Mouse (Mus musculus) cerebellum, adult 18-20 months (tissue): ENCODE results near the gene Ap1s1.

Experiments
- DNase-seq, 2 experiments: peaks; one replicate each; pipeline ENCODE4 v3.0.0; 2021

Ap1s1 gene

DNA sequence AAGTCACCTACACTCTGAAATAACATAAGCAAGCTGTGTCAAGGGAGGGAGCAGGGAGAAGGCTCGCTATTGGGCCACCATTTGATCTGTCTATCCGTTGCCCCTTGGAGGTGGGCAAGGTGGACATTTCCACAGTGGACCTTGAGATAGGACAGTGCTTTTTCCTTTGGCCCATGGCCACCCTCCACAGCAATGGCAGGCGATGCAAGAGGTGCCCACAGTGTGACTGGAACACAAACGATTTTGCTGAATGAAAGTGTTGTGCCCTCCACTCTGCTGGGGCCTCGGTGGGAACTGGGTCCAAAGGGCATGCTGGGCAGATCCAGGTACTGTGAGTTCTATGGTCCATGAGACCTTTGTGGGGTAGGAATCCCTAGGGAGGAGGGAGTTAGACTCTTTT, 16.7 kb upstream of the Ap1s1 start:
- no peak for DNase-seq

DNA sequence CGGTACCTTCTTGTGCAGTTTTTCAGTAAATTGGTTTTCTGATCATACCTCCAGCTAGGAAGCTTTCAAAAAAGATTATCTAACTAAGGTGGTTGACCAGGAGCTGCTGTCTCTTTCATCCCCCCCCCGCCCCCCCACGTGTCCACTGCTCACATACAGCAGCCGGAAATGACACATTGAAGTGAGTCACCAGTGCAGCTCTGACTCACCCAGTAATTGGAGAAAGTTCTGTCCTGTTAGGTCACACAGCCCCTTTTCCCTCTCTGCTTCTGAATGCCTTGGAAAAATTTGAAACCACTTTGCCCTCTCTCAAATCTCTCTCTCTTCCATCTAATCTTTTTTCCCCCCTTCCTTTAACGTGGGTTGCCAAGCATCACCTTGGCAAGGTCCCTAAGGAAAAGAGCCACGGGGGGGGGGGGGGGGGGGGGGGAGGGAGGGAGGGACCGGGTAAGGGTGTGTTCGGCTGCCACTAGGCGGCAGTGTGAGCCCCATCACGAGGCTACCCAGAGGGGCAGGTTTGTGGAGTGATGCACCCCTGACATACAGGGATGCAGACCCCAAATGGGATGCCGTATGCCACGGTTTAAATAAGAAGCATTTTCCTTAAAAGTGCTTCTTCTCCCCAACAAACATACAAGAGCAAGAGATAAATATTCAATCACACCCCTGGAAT, 16.0 kb upstream of the Ap1s1 start:
- peak; percentile 59 to 67 for DNase-seq

DNA sequence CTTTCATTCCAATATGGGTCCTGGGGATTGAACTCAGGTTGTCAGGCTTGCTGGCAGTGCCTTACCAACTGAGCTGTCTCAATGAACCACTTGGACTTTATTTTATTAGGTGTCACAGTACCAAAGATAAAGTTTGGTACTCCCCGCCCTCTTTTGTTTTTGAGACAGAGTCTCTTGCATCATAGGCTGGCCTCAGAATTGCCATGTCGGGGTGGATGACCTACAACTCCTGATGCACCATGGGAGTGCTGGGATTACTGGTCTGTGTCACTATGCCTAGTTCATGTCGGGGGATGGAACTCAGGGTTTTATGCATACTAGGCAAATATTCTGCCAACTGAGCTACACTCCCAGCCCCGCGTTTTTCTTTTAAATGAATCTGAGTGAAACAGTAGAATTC, 8.9 kb upstream of the Ap1s1 start:
- DNase-seq = no peak

DNA sequence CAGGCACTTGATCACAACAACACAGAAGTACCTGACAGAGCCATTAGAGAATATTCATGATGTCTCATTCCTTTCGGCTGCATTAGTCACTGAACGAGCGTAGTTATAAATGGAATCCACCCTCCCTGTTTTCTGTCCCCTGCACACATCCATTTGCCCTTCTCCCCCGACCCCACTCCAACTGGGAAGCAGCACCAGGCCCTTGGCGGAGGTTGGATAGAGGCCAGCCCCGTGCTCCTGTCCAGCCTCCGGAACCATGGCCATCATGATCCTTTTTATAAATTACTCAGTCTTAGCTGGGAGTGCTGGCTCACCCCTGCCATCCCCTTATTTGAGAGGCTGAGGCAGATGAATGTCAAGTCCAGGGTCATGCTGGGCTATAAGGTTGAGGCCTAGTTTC, 8.4 kb upstream of the Ap1s1 start:
- DNase-seq = no peak

DNA sequence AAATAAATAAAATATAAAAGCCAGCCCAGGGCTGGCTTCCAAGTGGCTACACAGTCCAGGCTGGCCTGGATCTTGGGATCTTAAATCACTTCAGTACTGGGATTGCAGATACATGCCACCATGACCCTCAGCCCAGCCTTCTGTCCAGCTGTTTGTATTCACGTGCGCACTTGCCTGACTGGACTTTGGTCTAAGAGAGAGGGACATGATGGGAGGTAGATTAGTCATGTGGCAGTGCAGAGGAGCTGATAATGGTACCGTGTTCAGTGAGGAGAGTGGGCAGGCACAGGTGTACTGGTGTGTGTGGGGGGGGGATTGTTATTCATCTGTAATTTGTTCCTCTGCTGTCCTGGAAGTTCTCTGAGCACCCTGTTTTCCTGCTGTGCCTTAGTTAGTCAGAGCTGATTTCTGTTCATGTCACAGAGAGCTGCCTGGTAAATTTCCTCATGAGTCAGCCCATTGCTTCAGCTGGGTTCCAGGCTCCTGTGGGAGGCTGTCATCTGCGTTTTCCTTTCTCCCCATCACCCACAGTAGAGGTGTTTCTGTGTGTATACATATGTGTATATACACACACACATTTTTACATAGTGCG, 6.1 kb upstream of the Ap1s1 start:
- no peak for DNase-seq

DNA sequence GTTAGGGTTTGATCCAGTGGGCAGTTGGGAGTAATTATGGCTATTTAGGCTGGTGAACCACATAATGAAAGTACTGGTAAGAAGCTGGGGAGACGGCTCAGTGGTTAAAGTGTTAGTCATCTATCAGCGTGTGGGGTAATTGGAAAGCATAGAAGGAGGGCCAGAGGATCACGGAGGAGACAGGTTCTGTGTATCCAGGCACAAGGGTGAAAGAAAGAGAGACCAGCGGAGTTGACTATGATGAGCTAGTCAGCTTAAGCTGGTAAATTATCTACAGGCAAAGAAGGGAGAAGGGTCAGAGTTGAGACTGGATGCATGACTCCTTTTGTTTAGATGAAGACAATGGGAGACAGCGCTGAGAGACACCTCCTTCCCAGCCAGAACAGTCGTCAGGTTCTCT, 5.2 kb upstream of the Ap1s1 start:
- DNase-seq = no peak

DNA sequence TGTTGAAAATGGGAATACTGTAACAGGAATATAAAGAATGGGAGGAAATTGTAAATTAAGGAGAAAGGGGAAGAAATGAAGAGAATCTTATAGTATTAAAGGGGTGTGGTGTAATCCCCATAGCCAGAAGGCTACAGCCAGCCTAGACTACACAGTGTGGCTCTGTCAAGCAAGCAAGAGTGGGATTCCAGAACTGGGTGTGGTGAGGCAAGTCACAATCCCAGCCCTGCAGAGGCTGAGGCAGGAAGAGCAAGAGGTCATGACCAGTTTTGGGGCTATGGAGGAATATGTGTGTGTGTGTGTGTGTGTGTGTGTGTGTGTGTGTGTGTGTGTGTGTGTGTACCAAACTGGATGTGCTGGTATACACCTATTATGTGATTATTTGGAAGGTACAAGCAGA, 1.1 kb upstream of the Ap1s1 start:
- DNase-seq = no peak

DNA sequence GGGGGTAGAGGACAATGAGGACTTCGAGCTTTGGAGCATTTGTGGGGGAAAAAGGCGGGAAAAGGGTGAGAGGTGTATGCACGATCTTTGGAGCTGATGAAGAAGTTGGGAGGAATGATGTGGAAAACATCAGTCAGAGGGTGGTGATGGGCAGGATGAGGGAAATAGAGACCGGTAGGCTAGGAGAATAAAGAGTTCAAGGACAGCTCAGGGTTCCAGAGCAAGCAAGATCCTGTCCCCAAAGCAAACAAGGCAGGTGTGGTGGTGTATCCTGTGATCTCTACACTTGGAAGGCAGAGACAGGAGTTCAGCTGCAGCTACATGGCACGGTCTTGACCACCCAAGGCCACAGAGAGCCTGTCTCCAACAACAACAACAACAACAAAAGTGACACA, 386 bp upstream of the Ap1s1 start:
- no peak for DNase-seq

DNA sequence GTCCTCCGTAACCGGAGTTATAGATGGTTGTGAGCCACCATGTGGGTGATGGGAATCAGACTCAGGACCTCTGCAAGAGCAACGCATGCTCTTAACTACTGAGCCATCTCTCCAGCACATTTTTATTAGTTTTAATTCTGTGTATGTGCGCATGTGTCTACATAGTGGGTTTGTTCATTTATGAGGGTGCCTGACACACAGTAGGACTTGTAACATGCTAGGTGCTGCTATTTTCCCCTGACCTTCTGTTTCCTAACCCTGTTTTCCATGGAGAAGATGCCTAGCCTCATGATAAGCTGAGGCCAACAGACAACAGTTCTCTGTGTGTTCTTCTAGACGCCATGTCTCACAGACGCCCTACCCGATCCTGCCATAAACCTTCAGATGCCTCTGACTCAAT, 1.9 kb downstream of the Ap1s1 start:
- no peak for DNase-seq

DNA sequence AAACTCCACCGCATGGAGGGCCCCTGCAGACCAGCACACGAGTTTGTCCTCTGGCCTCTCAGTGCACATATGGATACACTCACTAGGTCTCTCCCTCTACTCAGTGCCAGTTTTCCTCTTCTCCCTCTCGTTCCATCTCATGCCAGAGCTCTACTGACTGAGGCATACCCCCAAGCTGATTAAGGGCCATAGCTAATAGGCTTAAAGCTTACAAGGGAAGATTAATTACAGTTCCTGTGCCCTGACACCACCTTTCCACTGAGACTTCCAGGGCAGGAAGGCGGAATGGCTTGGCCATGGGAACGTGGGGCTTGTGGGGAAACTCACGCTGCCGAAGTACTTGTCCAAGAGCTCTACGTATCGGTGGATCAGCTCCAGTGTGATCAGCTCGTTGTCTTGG, 4.5 kb downstream of the Ap1s1 start:
- DNase-seq = no peak

DNA sequence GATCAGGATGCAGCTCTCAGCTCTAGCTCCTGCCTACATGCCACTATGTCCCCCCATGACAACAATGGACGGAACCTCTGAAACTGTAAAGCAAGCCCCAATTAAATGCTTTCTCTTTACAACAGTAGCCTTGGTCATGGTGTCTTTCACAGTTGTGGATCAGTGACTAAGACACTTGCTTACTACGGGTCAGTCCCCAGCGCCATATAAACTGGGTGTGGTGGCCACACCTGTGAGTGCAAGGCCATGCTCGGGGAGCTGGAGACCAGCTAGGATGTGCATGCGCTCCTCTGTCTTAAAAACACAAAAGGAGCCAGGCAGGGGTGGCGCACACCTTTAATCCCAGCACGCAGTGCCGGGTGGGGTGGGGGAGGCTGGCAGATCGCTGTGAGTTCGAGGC, 6.5 kb downstream of the Ap1s1 start:
- DNase-seq = no peak

DNA sequence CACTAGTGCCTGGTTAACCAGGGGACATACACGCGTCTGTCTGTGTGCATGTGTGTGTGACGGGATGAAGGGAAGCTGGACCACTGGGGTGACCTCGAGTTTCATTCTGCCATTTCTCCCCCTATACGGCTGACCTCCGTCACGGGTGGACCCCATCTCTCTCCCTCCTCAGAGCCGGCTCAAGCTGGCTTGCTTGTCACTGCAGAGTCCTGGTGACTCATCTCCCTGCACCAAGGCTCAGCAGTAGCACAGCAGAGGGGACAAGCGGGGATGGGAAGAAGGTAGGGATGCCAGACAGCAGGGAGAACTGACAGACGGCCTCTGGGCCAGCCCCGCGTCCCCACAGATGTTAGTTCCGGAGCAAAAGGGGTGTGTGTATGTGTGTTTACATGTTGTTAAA, 9.7 kb downstream of the Ap1s1 start:
- no peak for DNase-seq

DNA sequence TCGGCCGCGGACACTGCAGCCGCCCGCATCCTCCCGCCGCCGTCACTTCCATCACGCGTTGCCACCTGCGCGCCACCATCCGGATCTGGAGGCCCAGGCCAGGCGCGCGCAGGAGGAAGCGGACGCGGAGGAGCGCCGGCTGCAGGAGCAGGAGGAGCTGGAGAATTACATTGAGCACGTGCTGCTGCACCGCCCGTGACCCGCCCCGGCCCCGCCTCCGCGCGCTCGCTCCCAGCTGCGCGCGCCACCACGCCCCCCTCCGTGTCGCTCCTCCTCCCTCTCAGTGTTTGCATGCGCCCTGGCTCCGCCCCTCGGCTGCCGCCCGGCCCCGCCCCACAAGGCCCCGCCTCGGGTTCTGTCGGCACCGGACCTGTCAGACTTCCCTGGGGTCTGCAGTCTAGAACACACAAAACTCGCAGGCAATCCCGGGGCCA, 13.3 kb downstream of the Ap1s1 start:
- DNase-seq = peak; percentile 81 to 83

DNA sequence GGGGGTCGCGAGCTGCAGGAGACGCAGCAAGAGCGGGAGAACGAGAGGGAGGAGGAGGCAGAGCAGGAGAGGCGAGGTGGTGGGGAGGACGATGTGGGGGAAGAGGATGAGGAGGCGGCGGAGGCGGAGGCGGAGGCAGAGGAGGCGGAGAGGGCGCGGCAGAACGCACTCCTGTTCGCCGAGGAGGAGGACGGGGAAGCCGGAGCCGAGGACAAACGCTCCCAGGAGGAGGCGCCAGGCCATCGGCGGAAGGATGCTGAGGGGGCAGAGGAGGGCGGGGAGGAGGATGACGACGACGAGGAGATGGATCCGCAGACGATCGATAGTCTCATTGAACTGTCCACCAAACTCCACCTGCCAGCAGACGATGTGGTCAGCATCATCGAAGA, 13.9 kb downstream of the Ap1s1 start:
- peak; percentile 50 to 58 for DNase-seq

DNA sequence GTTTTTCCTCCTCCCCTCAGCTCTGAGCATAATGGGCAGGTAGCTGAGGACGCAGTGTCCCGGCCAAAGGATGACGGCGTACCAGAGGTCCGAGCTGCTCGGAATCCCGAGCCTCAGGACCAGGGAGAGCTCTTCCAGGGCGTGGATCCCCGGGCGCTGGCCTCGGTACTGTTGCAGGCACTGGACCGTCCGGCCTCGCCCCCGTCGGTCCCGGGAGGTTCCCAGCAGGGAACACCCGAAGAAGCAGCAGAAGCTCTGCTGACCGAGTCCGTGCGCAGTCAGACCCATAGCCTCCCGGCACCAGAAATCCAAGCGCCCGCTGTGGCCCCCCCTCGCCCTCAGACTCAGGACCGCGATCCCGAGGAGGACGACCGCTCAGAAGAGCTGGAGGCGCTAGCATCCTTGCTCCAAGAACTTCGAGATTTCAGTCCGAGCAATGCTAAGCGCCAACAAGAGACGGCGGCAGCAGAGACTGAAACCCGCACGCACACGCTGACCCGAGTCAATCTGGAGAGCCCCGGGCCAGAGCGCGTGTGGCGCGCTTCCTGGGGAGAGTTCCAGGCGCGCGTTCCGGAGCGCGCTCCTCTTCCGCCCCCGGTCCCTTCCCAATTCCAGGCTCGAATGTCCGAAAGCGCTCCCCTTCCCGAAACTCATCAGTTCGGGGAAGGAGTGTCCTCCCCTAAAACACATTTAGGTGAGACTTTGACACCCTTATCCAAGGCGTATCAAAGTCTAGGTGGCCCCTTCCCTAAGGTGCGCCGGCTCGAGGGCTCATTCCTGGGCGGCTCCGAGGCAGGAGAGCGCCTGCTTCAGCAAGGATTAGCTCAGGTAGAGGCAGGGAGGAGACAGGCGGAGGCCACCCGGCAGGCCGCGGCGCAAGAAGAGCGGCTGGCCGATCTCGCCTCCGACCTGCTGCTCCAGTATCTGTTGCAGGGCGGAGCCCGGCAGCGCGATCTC, 14.6 kb downstream of the Ap1s1 start:
- DNase-seq = peak; percentile 25 to 39

DNA sequence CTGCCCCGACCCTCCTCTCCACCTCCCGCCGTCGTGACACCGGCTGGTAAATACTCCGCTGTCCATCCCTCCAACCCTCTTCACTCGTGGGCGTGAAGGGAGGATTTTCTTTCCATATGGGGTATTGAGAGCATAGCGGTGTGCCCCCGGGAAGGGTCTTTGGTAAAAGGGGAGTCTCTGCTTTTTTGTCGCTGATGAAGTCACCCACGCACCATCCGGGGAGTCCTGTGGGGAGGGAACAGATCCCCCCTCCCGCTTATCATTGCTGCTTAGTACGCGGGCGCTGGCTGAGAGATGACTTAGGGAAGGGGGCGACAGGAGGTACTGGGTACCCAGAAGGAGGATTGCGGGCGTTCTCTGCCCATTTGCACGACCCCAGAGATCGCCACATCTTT, 15.5 kb downstream of the Ap1s1 start:
- no peak for DNase-seq

DNA sequence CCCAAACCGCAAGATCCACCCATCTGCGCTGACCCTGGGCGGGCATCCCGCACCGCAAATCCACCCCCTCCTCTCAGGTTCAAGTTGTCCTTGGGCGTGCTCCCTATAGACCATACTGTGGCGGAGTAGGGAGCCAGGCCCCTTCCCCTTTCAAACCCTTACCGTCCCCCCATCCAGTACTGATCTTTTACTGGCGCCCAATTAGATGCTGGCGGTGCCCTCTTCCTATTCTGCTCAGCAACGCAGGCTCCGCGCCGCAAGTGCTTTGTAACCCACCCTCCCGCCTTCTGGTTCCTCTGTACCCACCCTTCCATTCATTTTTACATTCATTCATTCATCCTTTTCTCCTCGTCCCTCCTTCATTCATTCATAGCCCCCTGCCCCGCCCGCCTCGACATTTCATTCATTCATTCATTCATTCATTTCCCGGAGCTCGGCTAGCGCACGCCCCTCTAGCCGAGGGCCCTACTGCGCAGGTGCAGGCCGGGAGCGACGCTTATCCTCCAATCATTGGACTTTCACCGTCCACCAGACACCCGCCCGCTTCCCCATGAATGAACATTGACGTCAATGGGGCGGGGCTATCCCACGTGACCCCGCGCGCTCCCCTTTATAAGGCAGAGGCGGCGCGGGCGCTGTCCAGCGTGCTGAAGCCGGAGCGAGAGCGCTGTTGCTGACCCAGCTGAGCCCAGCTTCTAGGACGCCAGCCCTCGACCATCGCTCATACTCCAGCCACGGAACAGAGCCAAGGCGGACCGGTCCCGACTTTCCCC, 16.1 kb downstream of the Ap1s1 start:
- DNase-seq = peak; percentile 92 to 95

DNA sequence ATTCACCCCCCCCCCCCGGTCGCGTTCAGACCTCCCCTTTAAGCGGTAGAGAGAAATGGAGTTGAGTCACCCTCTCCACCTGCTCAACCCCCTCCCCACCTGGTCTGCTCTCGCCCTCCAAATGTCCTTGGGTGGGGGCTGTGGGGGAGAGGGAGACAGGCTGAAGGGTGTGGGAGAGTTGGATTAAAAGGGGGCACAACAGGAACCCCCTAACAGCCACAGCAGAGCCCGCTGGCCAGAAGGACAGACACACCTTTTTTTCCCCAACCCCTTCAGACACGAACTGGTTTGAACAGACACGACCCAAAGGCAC, 16.7 kb downstream of the Ap1s1 start:
- DNase-seq = no peak

DNA sequence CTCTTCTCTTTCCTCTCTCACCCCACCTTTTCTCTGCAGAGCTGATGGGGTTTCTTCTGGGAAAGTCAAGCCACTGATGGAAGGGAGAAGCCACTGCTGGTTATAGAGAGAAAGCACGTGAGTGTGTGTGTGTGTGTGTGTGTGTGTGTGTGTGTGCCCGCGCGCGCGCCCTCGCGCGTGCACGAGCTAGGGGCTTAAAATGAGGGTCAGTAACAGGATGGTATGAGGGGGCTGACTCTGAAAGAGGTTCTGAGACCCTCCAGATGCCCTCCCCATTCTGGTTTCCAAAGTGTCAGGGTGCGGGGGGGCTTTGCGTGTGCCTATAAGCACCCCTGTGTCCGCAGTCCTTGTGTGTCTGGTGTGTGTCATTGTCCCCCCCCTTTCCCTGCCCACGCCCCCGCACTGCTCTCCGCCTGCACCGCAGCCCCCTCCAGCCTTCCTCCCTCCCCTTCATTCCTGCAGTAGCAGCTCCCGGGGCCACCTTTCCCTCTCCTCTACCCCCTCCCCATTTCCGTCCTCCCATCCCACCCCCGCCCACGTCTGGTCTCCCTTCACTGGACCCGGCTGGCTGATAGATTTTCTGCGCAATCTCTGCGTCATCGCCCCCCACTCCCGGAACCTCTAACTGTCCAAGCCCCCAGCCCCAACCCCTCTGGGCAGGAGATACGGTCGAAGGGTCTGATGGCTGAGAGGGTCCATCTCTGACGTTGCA, 17.2 kb downstream of the Ap1s1 start:
- peak in 1 of 2 experiments; percentile 14 for DNase-seq

DNA sequence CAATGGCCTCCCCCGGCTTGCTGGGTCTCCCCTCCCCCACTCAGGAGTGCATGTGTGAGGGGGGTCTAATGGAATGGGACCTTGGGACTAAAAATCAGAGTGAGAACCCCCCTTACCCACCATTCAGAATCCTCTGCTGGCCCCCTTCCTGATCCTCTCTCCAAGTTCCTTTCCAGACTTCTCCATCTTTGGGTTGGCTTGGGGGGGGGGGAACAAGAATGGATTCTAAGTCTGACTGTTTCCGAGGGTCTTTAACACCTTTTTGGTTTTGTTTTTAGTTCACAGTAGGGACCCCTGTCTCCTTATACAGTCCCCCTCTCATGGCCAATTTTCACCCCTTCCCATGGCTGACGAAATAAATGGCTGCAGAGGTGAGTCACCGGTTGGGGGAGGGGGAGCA, 19.8 kb downstream of the Ap1s1 start, which contains the start of gene Vgf:
Gene Vgf, plus strand, starts transcription at position 301 of the 400 bp plus-strand sequence.
- no peak for DNase-seq

DNA sequence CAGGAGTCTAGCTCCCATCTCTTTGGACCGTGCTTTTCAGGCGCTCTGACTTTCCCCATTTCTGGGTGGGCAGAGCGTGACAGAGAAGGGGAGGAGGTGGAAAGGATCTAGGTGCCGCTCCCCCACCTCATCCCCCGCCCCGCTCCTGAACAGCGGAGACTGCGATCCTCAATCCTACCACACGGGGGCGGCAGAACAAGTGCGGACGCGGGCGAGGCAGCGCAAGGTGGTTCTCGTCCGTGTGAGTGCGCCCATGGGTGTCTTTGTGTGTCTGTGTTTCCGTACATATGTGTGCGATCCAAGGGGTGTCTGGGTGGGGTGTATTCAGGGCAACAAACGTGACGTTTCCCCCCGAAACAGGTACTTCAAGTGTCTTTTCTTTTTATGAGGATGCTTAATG, 20.8 kb downstream of the Ap1s1 start:
- peak; percentile 79 to 88 for DNase-seq

DNA sequence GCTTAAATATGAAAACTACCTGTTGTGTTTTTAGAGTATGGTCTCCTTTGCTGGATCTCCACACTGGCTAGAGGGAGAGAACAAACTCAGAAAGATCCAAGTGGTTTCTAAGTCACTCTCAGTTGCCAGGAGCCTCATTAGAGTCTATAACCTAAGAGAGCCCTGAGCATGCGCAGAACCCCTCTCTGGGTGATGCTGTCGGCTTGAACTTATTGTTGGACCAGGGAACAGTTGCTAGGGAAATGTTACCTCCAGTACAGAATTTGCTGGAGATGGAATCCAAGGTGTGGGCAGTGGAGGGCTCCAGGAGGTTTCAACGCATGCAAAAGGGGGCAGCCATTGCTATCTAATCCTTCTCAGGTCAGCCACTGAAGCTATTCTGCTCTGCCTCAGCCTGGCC, 21.6 kb downstream of the Ap1s1 start:
- DNase-seq = no peak

DNA sequence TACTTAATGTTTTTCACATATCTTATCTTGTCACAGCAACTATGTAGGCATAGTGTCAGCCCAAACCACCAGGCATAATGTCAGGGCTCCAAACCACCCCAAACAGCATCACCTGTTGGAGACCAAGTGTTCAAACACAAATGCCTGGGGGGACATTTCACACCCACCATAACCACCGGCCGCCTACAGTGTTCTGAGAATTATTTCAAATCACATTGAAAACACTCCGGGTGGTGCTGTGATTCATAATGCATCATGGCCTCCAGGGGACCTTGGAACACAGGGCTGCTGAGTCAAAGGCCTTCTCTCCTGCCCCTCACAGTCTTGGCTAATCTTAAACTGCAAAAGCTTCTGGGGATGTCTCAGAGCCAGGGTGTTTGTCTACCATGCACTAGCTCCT, 30.0 kb downstream of the Ap1s1 start:
- DNase-seq = no peak
